In genomic region chr4:107426631-107427030, GRCm38 (mm10) we compare ENCODE assay signal across 19 mouse cellular contexts. TPM values are rescaled to one million over a fixed set of nuclear protein-coding genes. Genes with fewer than 3 reads are reported as not detected.
DNase-seq lines count a peak whose midpoint lies in the region; TF ChIP-seq lines count a peak whose summit lies in the region.
"Had no signal": no experiment of that assay in that cellular context is flagged by ENCODE, and none has a peak within 500 bp of the region (broad histone marks: within the 10 kb centered on the region; RNA-seq: fewer than 3 reads in every experiment).

No protein-coding gene starts in this region.

- no peaks in the 10 kb centered on the region for H3K36me3 ChIP-seq in thymus, adult 2 months (ENCODE audit: control insufficient read depth, insufficient read depth, low read length)
- H3K36me3 ChIP-seq: embryonic facial prominence, embryonic 12.5 days; hindbrain, embryonic 15.5 days; limb, embryonic 12.5 days had no signal

- no peak overlapping the region for H3K4me3 ChIP-seq in thymus, adult 2 months (ENCODE audit: control insufficient read depth, insufficient read depth, low read length)
- H3K4me3 ChIP-seq: embryonic facial prominence, embryonic 12.5 days; hindbrain, embryonic 15.5 days; limb, embryonic 12.5 days had no signal

- WGBS in thymus, adult 2 months = 88% methylated on average over 9 of the region's 9 CpGs

- H3K27ac ChIP-seq in thymus, adult 2 months (ENCODE audit: control insufficient read depth, insufficient read depth, low read length) = no peak overlapping the region
- H3K27ac ChIP-seq: embryonic facial prominence, embryonic 12.5 days; hindbrain, embryonic 15.5 days; limb, embryonic 12.5 days had no signal

- no peak for TF ChIP-seq CTCF in thymus, adult 2 months (IDR thresholded peaks at IDR 0.05; ENCODE audit: borderline replicate concordance, control insufficient read depth, extremely low read depth, insufficient read depth, low read length, poor library complexity)

- TF ChIP-seq POLR2A in thymus, adult 2 months (IDR thresholded peaks at IDR 0.05; ENCODE audit: control insufficient read depth, extremely low read depth, insufficient read depth, low read length, poor library complexity) = no peak

- no peaks in the 10 kb centered on the region; the same call in 1 of the 2 replicates for H3K27me3 ChIP-seq in thymus, adult 2 months (ENCODE audit: control insufficient read depth, insufficient read depth, low read length)

- intact Hi-C loops in left cerebral cortex, postnatal 14 days (cut with DNase I) = no loop called here

- H3K4me1 ChIP-seq in thymus, adult 2 months (replicated peaks; ENCODE audit: control insufficient read depth, insufficient read depth, low read length) = no peaks in the 10 kb centered on the region
- H3K4me1 ChIP-seq: embryonic facial prominence, embryonic 12.5 days had no signal

- peak; percentile 7 for DNase-seq in cerebellum, postnatal 36 days
- no peak for DNase-seq in cerebellum, adult 8-10 months
- peak; percentile 5 for DNase-seq in kidney, postnatal 10 days
- no peak for DNase-seq in kidney, adult 11 months
- DNase-seq in left cerebral cortex, postnatal 14 days (ENCODE audit: low spot score in 2 of 2) = peak; percentile 42 to 44
- peak; percentile 48 to 52 for DNase-seq in right cerebral cortex, postnatal 10 days (ENCODE audit: low spot score in 2 of 2)
- no peak for DNase-seq in urinary bladder, postnatal 4 days (ENCODE audit: low spot score in 2 of 2)
- no peak for DNase-seq in thymus, adult 2 months
- DNase-seq: adrenal gland, postnatal 25 days; cerebellum, adult 9-10 months; forebrain, postnatal 0 days; kidney, adult 8-10 months; kidney, postnatal 14 days; liver, postnatal 0 days; thymus, postnatal 36 days had no signal

RNA-seq across cellular contexts. Expression of gene Glis1, which starts 7.8 kb away (rescaled TPM):
- total RNA-seq in left cerebral cortex, postnatal 14 days (2021) = 1 to 10 TPM; 1.4 to 2.3 TPM
- polyA plus RNA-seq in thymus, adult 2 months (2012; rRNA removed) = 0.40 and 0.71 TPM in 2 replicates
- total RNA-seq: hematopoietic stem cell, adult 5-6 weeks had no signal

RNA-seq across cellular contexts. Expression of gene Ndc1, which starts 59.0 kb away (rescaled TPM):
- 10 to 100 TPM; 14.6 to 18.8 TPM for total RNA-seq in left cerebral cortex, postnatal 14 days (2021)
- polyA plus RNA-seq in thymus, adult 2 months (2012; rRNA removed) = 34.2 and 56.8 TPM in 2 replicates

Comparison
In these comparisons a context has a peak if more than half of its experiments do, and no peak if none do; other contexts are left out.
1. DNase-seq: peak in cerebellum, postnatal 36 days (2 of 2), kidney, postnatal 10 days (single experiment), left cerebral cortex, postnatal 14 days (2 of 2) and right cerebral cortex, postnatal 10 days (2 of 2); none in cerebellum, adult 8-10 months (single experiment), kidney, adult 11 months (single experiment), urinary bladder, postnatal 4 days (0 of 2) and thymus, adult 2 months (single experiment).